Mouse (Mus musculus) CH12.LX (cell line): ENCODE data around the gene Slc7a12.

Experiments used
- CTCF ChIP-seq, 2 experiments: IDR thresholded peaks in 1 of 2; conservative IDR thresholded peaks in 1 of 2; 2 replicates each; pipeline ENCODE4 v1.5.1; 2011 to 2012; ENCODE audit warnings: low read depth in 2 of 2, low read length in 2 of 2, improper control_type of control experiment in 1 of 2, inconsistent platforms in 1 of 2, mild to moderate bottlenecking in 1 of 2, moderate library complexity in 1 of 2
- E2F4 ChIP-seq: IDR thresholded peaks from 2 replicates; pipeline ENCODE4 v1.6.1; 2011; ENCODE audit warnings: low read depth, low read length, improper control_type of control experiment; ENCODE audit not compliant: insufficient replicate concordance
- MXI1 ChIP-seq: IDR thresholded peaks from 2 replicates; pipeline ENCODE4 v1.6.1; 2011; ENCODE audit warnings: mild to moderate bottlenecking, low read depth, low read length, improper control_type of control experiment
- POLR2A ChIP-seq: IDR thresholded peaks from 2 replicates; pipeline ENCODE4 v1.6.1; 2011; ENCODE audit warnings: low read depth, mild to moderate bottlenecking, improper control_type of control experiment, low read length
- TBP ChIP-seq: conservative IDR thresholded peaks from 2 replicates; pipeline ENCODE4 v1.6.1; 2011; ENCODE audit warnings: low read depth, low read length, improper control_type of control experiment
- USF1 ChIP-seq: IDR thresholded peaks from 2 replicates; pipeline ENCODE4 v1.6.1; 2014; ENCODE audit warnings: low read depth, mild to moderate bottlenecking, inconsistent platforms, low read length, improper control_type of control experiment
- ZC3H11A ChIP-seq: IDR thresholded peaks from 2 replicates; pipeline ENCODE4 v1.6.1; 2012; ENCODE audit warnings: low read depth, mild to moderate bottlenecking, inconsistent platforms, low read length, improper control_type of control experiment

DNA sequence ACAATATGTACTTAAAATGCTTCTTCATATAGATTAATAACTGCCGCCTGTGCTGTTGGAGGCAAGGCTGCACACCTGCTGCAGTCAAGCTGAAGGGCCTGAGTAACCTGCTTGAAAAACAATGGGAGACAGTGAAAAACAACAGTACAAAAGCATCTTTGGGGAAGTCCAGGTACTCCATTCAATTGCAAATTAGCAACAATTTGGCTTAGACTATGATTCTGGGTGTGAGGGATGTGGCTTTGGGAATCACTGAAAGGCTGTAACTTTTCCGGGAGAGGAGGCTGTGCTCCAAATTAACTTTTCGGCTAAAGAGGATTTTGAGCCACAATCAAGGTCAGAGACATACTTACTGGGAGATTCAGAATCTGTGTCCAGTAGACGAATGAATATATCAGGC is 33.8 kb upstream of the Slc7a12 start:
- no peak for TF ChIP-seq POLR2A
- no peak for TF ChIP-seq USF1
- TF ChIP-seq CTCF (conservative IDR thresholded peaks at IDR 0.05 in 1 of 2, IDR thresholded peaks at IDR 0.05 in 1 of 2; ENCODE audit: low read depth in 2 of 2, low read length in 2 of 2): no peak
- TF ChIP-seq TBP: no peak
- no peak for TF ChIP-seq ZC3H11A
- TF ChIP-seq E2F4: no peak
- no peak for TF ChIP-seq MXI1
